Mouse (Mus musculus) heart, adult 9 months (tissue): ENCODE measurements at regions not wholly inside any gene's neighbourhood (a gene's known extent, or its start where the extent isn't known, plus 50 kb on each side); places are given as distances from the start of the nearest gene placed in this dataset.

Source experiments
- DNase-seq, 2 experiments: peaks; one replicate each; pipeline ENCODE4 v3.0.0; 2022; ENCODE audit warnings: low spot score in 2 of 2

GRCm38 (mm10) chr8:9048116-9048515, 357.8 kb upstream of the Arglu1 start:
- DNase-seq: no peak

GRCm38 (mm10) chr8:9042835-9043792, 352.8 kb upstream of the Arglu1 start:
- DNase-seq: no peak

GRCm38 (mm10) chr8:9029156-9029555, 338.8 kb upstream of the Arglu1 start:
- no peak for DNase-seq

GRCm38 (mm10) chr8:9027672-9028071, 337.4 kb upstream of the Arglu1 start:
- no peak for DNase-seq

GRCm38 (mm10) chr8:9025872-9026271, 335.6 kb upstream of the Arglu1 start:
- DNase-seq: no peak

- no peak for DNase-seq
These were observed 335.1 kb upstream of the Arglu1 start for GRCm38 (mm10) chr8:9025378-9025777.

- no peak for DNase-seq
These were observed 330.4 kb upstream of the Arglu1 start for GRCm38 (mm10) chr8:9020744-9021143.

GRCm38 (mm10) chr8:9020180-9020579, 329.9 kb upstream of the Arglu1 start:
- DNase-seq: no peak

GRCm38 (mm10) chr8:9011785-9012510, 321.6 kb upstream of the Arglu1 start:
- DNase-seq: no peak

- no peak for DNase-seq
These were observed 317.9 kb upstream of the Arglu1 start for GRCm38 (mm10) chr8:9008006-9008780.

GRCm38 (mm10) chr8:8999914-9000313, 309.6 kb upstream of the Arglu1 start:
- DNase-seq: no peak

- DNase-seq: no peak
These were observed 307.3 kb upstream of the Arglu1 start for GRCm38 (mm10) chr8:8997621-8998020.

- DNase-seq: peak; percentile 71 to 87
These were observed 304.4 kb upstream of the Arglu1 start for GRCm38 (mm10) chr8:8994596-8995189.

- no peak for DNase-seq
These were observed 303.7 kb upstream of the Arglu1 start for GRCm38 (mm10) chr8:8994008-8994407.

- DNase-seq: peak; percentile 69 to 85
These were observed 302.2 kb upstream of the Arglu1 start for GRCm38 (mm10) chr8:8992461-8993032.

- DNase-seq: peak; percentile 23 to 37
These were observed 300.7 kb upstream of the Arglu1 start for GRCm38 (mm10) chr8:8991026-8991425.

GRCm38 (mm10) chr8:8986068-8986467, 295.7 kb upstream of the Arglu1 start:
- DNase-seq: no peak

- DNase-seq: no peak
These were observed 295.1 kb upstream of the Arglu1 start for GRCm38 (mm10) chr8:8985395-8985794.

GRCm38 (mm10) chr8:8984829-8985251, 294.5 kb upstream of the Arglu1 start:
- DNase-seq: no peak

GRCm38 (mm10) chr8:8984159-8984828, 294.0 kb upstream of the Arglu1 start:
- DNase-seq: no peak
